Mouse (Mus musculus): Measurements from ENCODE around the gene Dennd4a.

Dennd4a gene

GRCm38 (mm10) chr9:64810822-64811537, at the start of gene Dennd4a:
Dennd4a (plus strand) TSS chr9:64811340.
- DNase-seq (ENCODE audit: low read depth, low spot score), result peak; percentile 98

- no peak for DNase-seq (ENCODE audit: low read depth, low spot score)
These were observed 46.3 kb upstream of the Dennd4a start for GRCm38 (mm10) chr9:64764824-64765223.

- no peak for DNase-seq (ENCODE audit: low read depth, low spot score)
These were observed 45.0 kb upstream of the Dennd4a start for GRCm38 (mm10) chr9:64766136-64766535.

- no peak for DNase-seq (ENCODE audit: low read depth, low spot score)
These were observed 43.3 kb upstream of the Dennd4a start for GRCm38 (mm10) chr9:64767796-64768195.

GRCm38 (mm10) chr9:64769066-64769695, 42.0 kb upstream of the Dennd4a start:
- peak; percentile 46 for DNase-seq (ENCODE audit: low read depth, low spot score)

- DNase-seq (ENCODE audit: low read depth, low spot score), result no peak
These were observed 41.2 kb upstream of the Dennd4a start for GRCm38 (mm10) chr9:64769911-64770310.

- no peak for DNase-seq (ENCODE audit: low read depth, low spot score)
These were observed 40.7 kb upstream of the Dennd4a start for GRCm38 (mm10) chr9:64770411-64770849.

GRCm38 (mm10) chr9:64771236-64771635, 39.9 kb upstream of the Dennd4a start:
- DNase-seq (ENCODE audit: low read depth, low spot score), result no peak

GRCm38 (mm10) chr9:64773254-64773653, 37.9 kb upstream of the Dennd4a start:
- no peak for DNase-seq (ENCODE audit: low read depth, low spot score)

GRCm38 (mm10) chr9:64773936-64774335, 37.2 kb upstream of the Dennd4a start:
- no peak for DNase-seq (ENCODE audit: low read depth, low spot score)

- no peak for DNase-seq (ENCODE audit: low read depth, low spot score)
These were observed 36.7 kb upstream of the Dennd4a start for GRCm38 (mm10) chr9:64774411-64774811.

GRCm38 (mm10) chr9:64774883-64775282, 36.3 kb upstream of the Dennd4a start:
- no peak for DNase-seq (ENCODE audit: low read depth, low spot score)

GRCm38 (mm10) chr9:64775491-64775890, 35.6 kb upstream of the Dennd4a start:
- no peak for DNase-seq (ENCODE audit: low read depth, low spot score)

- no peak for DNase-seq (ENCODE audit: low read depth, low spot score)
These were observed 33.6 kb upstream of the Dennd4a start for GRCm38 (mm10) chr9:64777441-64777987.

- no peak for DNase-seq (ENCODE audit: low read depth, low spot score)
These were observed 33.0 kb upstream of the Dennd4a start for GRCm38 (mm10) chr9:64778151-64778550.

- peak; percentile 32 for DNase-seq (ENCODE audit: low read depth, low spot score)
These were observed 31.5 kb upstream of the Dennd4a start for GRCm38 (mm10) chr9:64779628-64780027.

- DNase-seq (ENCODE audit: low read depth, low spot score), result no peak
These were observed 27.6 kb upstream of the Dennd4a start for GRCm38 (mm10) chr9:64783511-64783910.

GRCm38 (mm10) chr9:64784841-64785240, 26.3 kb upstream of the Dennd4a start:
- peak; percentile 76 for DNase-seq (ENCODE audit: low read depth, low spot score)

GRCm38 (mm10) chr9:64786216-64786905, 24.8 kb upstream of the Dennd4a start:
- no peak for DNase-seq (ENCODE audit: low read depth, low spot score)

- DNase-seq (ENCODE audit: low read depth, low spot score), result no peak
These were observed 23.1 kb upstream of the Dennd4a start for GRCm38 (mm10) chr9:64788070-64788469.

GRCm38 (mm10) chr9:64789341-64789761, 21.8 kb upstream of the Dennd4a start:
- no peak for DNase-seq (ENCODE audit: low read depth, low spot score)

GRCm38 (mm10) chr9:64789887-64790400, 21.2 kb upstream of the Dennd4a start:
- DNase-seq (ENCODE audit: low read depth, low spot score), result no peak

All from forelimb bud, embryonic 11.5 days (tissue).